Mouse (Mus musculus): ENCODE results near the gene Arid1b. TPM values are rescaled to one million over a fixed set of nuclear protein-coding genes. Genes with fewer than 3 reads are reported as not detected.

Gene Arid1b
- polyA plus RNA-seq, 1 experiment from 2014 or later, result 4.8 TPM

DNA sequence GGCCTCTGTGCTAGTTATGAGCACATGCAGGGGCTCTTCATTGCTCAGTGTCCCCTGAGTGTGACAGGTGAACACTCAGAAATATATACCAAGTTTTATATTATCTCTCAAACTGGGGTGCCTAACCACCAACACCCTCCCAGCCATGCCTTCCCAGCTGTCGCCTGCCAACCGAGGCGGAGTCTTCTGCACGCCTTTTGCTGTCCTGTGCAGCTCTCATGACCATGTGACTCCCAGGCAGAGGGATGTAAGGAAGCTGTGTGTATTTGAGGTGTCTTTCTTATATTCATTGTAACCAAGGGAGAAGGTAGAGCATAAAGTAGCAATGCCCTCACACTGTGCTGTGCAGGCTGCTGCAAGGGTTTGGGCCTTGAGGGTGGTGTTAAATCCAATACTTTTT lies 268.7 kb downstream of the Arid1b start:
- peaks cover 17% of the 10 kb centered on the region for H3K36me3 ChIP-seq (ENCODE audit: control insufficient read depth, insufficient read depth)
- H3K4me1 ChIP-seq (replicated peaks; ENCODE audit: control insufficient read depth, insufficient read depth, low read length), result no peaks in the 10 kb centered on the region
- WGBS, result 65% methylated on average over 4 of the region's 4 CpGs
- H3K4me2 ChIP-seq (replicated peaks; ENCODE audit: low read depth), result no peak overlapping the region
- H3K9me3 ChIP-seq (ENCODE audit: control insufficient read depth), result no peaks in the 10 kb centered on the region
- no peak for TF ChIP-seq CTCF (IDR thresholded peaks at IDR 0.05; ENCODE audit: low read depth)
- no peak overlapping the region for H3K27ac ChIP-seq (ENCODE audit: low read depth, low read length)
- H3K9ac ChIP-seq (ENCODE audit: low read depth, low read length), result no peak overlapping the region
- no peak for ATAC-seq
- H3K4me3 ChIP-seq (ENCODE audit: low read depth, low read length), result no peak overlapping the region
- H3K27me3 ChIP-seq (replicated peaks; ENCODE audit: control insufficient read depth, insufficient read depth, low read length), result no peaks in the 10 kb centered on the region

DNA sequence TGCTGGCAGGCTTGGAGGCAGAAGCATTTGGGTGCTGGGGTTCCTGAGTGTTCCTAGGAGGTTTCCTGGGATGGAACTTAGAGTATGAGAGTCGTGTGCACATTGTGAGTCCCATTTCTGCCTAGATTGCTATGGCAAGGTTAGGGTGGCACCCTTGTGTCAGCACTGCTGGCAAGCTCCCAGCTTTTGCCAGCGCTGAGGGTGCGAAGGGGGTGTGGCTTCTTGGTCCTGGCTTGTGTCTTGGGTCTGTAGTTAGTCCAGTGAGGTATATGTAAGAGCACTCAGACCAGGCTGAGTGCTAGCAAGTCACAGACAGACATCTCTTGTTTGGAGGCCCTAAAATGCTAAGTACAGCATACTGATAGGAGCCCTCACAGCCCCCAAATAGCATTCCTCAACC lies 270.7 kb downstream of the Arid1b start:
- no peak for TF ChIP-seq CTCF (IDR thresholded peaks at IDR 0.05; ENCODE audit: low read depth)
- Histone ChIP-seq H3K9me3 (ENCODE audit: control insufficient read depth) (no peaks in the 10 kb centered on the region), H3K36me3 (ENCODE audit: control insufficient read depth, insufficient read depth) (peaks cover 34% of the 10 kb centered on the region), H3K27ac (ENCODE audit: low read depth, low read length) (no peak overlapping the region), H3K27me3 (replicated peaks; ENCODE audit: control insufficient read depth, insufficient read depth, low read length) (no peaks in the 10 kb centered on the region), H3K9ac (ENCODE audit: low read depth, low read length) (no peak overlapping the region), H3K4me2 (replicated peaks; ENCODE audit: low read depth) (no peak overlapping the region), H3K4me1 (replicated peaks; ENCODE audit: control insufficient read depth, insufficient read depth, low read length) (no peaks in the 10 kb centered on the region), H3K4me3 (ENCODE audit: low read depth, low read length) (no peak overlapping the region)
- no peak for ATAC-seq
- 89% methylated on average over 3 of the region's 3 CpGs for WGBS

DNA sequence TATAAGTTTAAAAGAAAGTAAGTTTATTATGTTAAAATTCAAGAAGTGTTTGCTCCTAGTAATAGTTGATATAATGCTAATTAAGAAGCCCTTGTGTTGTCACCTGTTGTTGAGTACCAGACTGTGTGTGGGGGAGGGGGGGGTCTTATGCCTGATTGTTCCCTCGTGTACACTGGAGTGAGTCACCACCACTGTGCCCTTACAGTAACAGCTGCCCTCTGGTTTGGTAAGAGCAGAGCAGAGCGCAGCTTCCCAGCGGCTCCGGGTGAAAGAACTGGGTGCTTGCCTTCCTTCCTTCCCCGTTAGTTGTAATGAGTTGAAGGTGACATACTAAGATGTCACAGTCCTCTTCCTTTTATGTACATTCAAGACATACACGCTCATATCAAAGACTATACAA lies 271.5 kb downstream of the Arid1b start:
- H3K4me3 ChIP-seq (ENCODE audit: low read depth, low read length), result no peak overlapping the region
- no peaks in the 10 kb centered on the region for H3K4me1 ChIP-seq (replicated peaks; ENCODE audit: control insufficient read depth, insufficient read depth, low read length)
- no peaks in the 10 kb centered on the region for H3K27me3 ChIP-seq (replicated peaks; ENCODE audit: control insufficient read depth, insufficient read depth, low read length)
- H3K36me3 ChIP-seq (ENCODE audit: control insufficient read depth, insufficient read depth), result peaks cover 39% of the 10 kb centered on the region
- WGBS, result 91% methylated on average over 6 of the region's 6 CpGs
- no peak overlapping the region for H3K4me2 ChIP-seq (replicated peaks; ENCODE audit: low read depth)
- no peak for ATAC-seq
- H3K27ac ChIP-seq (ENCODE audit: low read depth, low read length), result no peak overlapping the region
- H3K9ac ChIP-seq (ENCODE audit: low read depth, low read length), result no peak overlapping the region
- no peaks in the 10 kb centered on the region for H3K9me3 ChIP-seq (ENCODE audit: control insufficient read depth)
- TF ChIP-seq CTCF (IDR thresholded peaks at IDR 0.05; ENCODE audit: low read depth), result no peak

DNA sequence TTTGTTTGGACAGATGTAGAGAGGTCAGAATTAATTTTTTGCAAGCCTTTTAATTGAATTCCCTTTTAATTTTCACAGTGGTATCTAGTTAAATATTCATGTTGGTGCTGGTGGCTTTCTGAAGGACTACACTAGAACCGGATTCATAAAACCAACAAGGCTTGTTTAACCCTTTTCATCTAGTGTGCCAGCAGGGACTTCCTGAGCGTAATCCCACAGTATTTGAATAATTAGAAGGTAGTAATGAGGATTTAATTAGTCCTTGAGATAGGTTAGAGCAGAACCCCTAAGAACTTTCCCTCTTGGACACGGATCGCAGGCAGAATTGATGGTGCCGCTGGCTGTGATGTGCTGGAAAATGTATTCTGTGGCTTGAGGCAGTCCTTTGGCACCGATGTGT lies 273.6 kb downstream of the Arid1b start:
- Histone ChIP-seq H3K27me3 (replicated peaks; ENCODE audit: control insufficient read depth, insufficient read depth, low read length) (no peaks in the 10 kb centered on the region), H3K4me1 (replicated peaks; ENCODE audit: control insufficient read depth, insufficient read depth, low read length) (no peaks in the 10 kb centered on the region), H3K9me3 (ENCODE audit: control insufficient read depth) (no peaks in the 10 kb centered on the region), H3K9ac (ENCODE audit: low read depth, low read length) (no peak overlapping the region), H3K27ac (ENCODE audit: low read depth, low read length) (no peak overlapping the region), H3K4me3 (ENCODE audit: low read depth, low read length) (no peak overlapping the region), H3K4me2 (replicated peaks; ENCODE audit: low read depth) (no peak overlapping the region), H3K36me3 (ENCODE audit: control insufficient read depth, insufficient read depth) (peaks cover 39% of the 10 kb centered on the region)
- TF ChIP-seq CTCF (IDR thresholded peaks at IDR 0.05; ENCODE audit: low read depth), result no peak
- ATAC-seq, result no peak
- 87% methylated on average over 6 of the region's 6 CpGs for WGBS

DNA sequence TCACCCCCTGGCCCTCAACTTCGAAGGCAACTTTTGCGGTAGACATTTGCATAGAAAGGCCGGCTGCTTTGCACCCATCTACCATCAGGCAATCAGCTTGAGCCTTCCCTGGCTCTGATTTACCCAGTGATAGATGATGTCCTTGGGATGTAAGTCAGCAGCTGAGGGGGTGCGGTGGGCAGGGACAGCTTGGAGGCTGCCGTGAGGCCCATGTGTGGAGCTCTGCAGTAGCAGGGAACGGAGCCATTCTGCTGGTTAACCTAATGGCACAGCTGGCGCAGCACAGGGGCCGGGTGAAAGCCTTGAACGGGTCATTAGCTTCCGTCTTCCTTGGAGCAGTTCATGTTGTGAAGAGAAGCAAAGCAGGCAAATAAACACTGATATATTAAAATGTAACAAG lies 275.2 kb downstream of the Arid1b start:
- Histone ChIP-seq H3K36me3 (ENCODE audit: control insufficient read depth, insufficient read depth) (peaks cover 38% of the 10 kb centered on the region), H3K4me3 (ENCODE audit: low read depth, low read length) (no peak overlapping the region), H3K27me3 (replicated peaks; ENCODE audit: control insufficient read depth, insufficient read depth, low read length) (no peaks in the 10 kb centered on the region), H3K9ac (ENCODE audit: low read depth, low read length) (no peak overlapping the region), H3K4me2 (replicated peaks; ENCODE audit: low read depth) (no peak overlapping the region), H3K27ac (ENCODE audit: low read depth, low read length) (no peak overlapping the region), H3K9me3 (ENCODE audit: control insufficient read depth) (no peaks in the 10 kb centered on the region), H3K4me1 (replicated peaks; ENCODE audit: control insufficient read depth, insufficient read depth, low read length) (no peaks in the 10 kb centered on the region)
- no peak for TF ChIP-seq CTCF (IDR thresholded peaks at IDR 0.05; ENCODE audit: low read depth)
- ATAC-seq, result no peak
- WGBS, result 83% methylated on average over 10 of the region's 10 CpGs

DNA sequence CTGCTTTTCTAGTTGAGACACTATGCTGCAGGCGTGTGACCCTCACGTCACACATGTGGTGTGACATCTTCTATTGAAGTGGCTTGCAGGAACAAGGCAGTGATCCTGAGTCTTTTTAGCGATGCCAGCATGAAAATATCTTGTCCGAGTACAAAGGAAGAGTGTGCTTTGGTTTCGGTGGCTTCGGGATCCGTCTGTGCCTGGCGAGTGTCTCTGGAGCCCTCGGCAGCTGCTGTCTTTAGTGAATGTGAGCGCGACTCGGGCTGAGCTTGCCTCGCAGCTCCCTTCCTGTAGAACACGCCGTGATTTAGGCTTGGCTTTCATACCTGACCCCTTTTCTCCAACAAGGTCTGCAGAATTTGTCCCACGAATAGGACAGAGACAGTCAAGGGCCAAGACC lies 275.6 kb downstream of the Arid1b start:
- Histone ChIP-seq H3K4me2 (replicated peaks; ENCODE audit: low read depth) (no peak overlapping the region), H3K4me1 (replicated peaks; ENCODE audit: control insufficient read depth, insufficient read depth, low read length) (no peaks in the 10 kb centered on the region), H3K27ac (ENCODE audit: low read depth, low read length) (no peak overlapping the region), H3K27me3 (replicated peaks; ENCODE audit: control insufficient read depth, insufficient read depth, low read length) (no peaks in the 10 kb centered on the region), H3K9ac (ENCODE audit: low read depth, low read length) (no peak overlapping the region), H3K36me3 (ENCODE audit: control insufficient read depth, insufficient read depth) (peaks cover 33% of the 10 kb centered on the region), H3K4me3 (ENCODE audit: low read depth, low read length) (no peak overlapping the region), H3K9me3 (ENCODE audit: control insufficient read depth) (no peaks in the 10 kb centered on the region)
- no peak for TF ChIP-seq CTCF (IDR thresholded peaks at IDR 0.05; ENCODE audit: low read depth)
- 92% methylated on average over 16 of the region's 16 CpGs for WGBS
- ATAC-seq, result no peak

DNA sequence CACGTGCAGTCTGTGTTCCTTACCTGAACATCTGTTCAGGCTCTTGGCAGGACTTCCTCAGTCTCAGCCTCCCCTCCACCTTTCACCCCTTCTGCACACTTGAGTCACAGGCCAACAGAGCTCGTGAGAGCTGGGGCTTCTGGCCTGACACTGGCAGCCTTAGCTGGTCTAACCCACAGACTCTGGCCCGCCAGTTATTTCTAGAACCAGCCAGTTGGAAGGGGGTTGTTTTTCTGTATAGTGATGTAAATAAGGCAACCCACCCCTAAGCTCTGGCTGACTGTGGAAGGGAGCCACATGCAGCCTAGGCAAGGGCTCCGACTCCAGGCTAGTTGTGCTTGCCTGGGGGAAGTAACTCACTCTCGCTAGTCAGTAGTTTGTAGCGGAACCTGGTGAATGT lies 276.7 kb downstream of the Arid1b start:
- ATAC-seq, result no peak
- Histone ChIP-seq H3K9ac (ENCODE audit: low read depth, low read length) (no peak overlapping the region), H3K27me3 (replicated peaks; ENCODE audit: control insufficient read depth, insufficient read depth, low read length) (no peaks in the 10 kb centered on the region), H3K4me1 (replicated peaks; ENCODE audit: control insufficient read depth, insufficient read depth, low read length) (no peaks in the 10 kb centered on the region), H3K27ac (ENCODE audit: low read depth, low read length) (no peak overlapping the region), H3K4me2 (replicated peaks; ENCODE audit: low read depth) (no peak overlapping the region), H3K4me3 (ENCODE audit: low read depth, low read length) (no peak overlapping the region), H3K9me3 (ENCODE audit: control insufficient read depth) (no peaks in the 10 kb centered on the region), H3K36me3 (ENCODE audit: control insufficient read depth, insufficient read depth) (peaks cover 30% of the 10 kb centered on the region)
- no peak for TF ChIP-seq CTCF (IDR thresholded peaks at IDR 0.05; ENCODE audit: low read depth)
- 85% methylated on average over 6 of the region's 6 CpGs for WGBS

All from intestine, postnatal 0 days (tissue).